Mouse (Mus musculus): ENCODE data around the gene Uevld.

- TF ChIP-seq CTCF (IDR thresholded peaks at IDR 0.05; ENCODE audit: extremely low read depth, insufficient read depth, insufficient read length, insufficient replicate concordance) (no peak), POLR2A (IDR thresholded peaks at IDR 0.05; ENCODE audit: low read depth, low read length) (no peak)
Measured at GRCm38 (mm10) chr7:46895511-46895910, 62.8 kb downstream of the Uevld start.
